Mouse (Mus musculus) thymus, postnatal 10 days (tissue): ENCODE measurements around the gene Apba1.

Source experiments
- DNase-seq, 2 experiments: peaks; one replicate each; pipeline ENCODE4 v3.0.0; 2021; ENCODE audit warnings: low spot score in 2 of 2

The Apba1 gene

DNA sequence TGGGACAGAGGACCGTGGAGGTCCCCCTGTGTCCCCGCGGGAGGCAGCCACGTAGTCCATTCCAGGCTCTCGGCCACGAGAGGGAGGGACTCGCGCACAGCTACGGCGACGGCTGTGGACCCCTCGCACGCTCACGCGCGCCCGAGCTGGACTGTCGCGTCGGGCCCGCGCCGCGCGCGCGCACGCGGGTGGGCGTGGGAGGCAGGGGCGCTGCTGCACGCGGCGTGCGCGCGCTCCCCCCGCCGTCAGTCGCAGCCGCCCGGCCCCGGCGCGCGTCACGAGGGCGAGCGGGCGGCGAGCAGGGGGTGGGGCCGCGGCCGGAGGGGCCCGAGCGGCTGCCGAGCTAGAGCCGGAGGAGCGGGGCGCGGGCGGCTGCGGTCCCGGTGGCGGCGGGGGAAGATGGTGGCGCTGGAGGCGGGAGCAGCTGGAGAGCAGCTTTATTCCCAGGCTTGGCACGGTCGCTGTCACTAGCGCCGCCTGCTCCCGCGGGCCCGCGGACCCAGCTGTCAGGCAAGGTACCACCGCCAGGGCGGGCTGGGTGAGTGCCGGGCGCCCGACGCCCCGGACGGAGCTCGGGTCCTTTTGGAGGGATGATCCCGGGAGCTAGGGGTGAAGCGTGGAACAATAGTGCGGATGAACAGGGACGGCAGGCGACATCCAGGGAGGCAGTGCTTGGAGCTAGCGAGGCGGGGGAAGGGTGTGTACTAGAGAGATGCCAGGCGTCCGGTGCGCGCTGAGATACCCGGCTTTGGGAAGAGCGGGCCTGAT, at the start of gene Apba1:
Gene Apba1, plus strand, starts transcription at position 334 of the 768 bp plus-strand sequence.
- DNase-seq, result peak; percentile 22 to 48

DNA sequence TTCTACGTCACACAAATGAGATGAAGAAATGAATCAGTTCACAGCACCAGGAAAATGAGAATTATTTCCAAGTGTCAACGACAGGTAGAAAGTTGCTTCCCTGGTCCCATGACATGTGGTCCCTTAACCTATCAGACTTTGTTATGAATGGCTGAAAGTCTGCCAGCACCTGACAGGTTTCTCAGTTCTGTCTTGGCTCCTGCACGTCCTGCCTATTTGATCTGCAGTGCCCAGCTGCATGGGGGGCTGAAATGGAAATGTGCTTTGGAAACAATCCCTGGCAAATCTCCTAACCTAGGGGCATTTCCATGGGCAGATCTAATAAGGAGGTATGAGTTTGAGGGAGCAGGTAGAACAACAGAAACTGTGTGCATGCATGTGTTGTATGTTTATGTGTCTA, 12.2 kb upstream of the Apba1 start:
- DNase-seq, result no peak

DNA sequence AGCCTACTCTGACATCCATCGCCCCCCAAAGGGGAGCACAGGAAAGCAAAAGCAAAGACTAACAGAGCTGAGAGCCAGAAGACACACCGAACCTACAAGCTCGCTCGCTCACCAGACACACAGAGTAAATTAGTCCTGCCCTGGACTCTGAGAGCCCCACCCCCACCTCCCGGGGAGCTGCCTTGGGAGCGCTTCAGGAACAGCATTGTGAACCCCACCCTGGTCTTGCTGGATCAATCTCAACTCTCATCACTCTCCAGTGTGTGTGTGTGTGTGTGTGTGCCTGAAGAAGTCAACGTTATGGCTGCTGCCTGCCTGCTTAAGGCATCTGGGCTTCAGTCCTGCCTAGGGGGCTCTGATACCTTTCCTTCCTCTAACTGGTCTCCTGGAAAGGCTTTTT, 1.7 kb upstream of the Apba1 start:
- DNase-seq, result no peak

DNA sequence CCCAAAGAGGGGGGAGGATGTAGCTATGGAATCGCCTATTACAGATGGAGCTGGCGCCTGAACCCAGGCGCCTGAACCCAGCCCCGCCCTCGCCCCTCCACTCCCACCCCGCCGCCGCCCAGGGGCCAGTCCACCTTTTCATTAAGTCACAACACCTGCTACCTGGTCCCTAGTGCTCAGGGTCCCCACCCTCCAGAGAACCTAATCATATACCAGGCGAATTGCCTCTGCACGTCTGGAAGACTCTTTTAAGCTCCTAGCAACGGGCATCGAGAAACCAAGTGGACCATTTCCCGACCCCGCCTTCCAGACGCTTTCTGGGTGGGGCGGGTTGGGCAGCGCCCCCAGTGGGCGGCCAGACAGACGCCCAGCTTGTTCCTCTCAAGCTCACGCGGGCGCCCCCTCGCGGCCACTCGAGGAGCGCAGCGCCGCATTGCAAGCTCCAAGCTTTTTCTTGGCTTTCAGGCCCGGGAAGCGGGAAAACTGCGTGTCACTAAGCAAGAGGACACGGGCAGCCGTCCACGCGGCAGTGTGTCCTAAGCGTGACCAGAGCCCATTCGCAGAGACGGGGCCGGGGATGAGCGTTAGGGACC, 630 bp upstream of the Apba1 start:
- peak; percentile 66 to 86 for DNase-seq

DNA sequence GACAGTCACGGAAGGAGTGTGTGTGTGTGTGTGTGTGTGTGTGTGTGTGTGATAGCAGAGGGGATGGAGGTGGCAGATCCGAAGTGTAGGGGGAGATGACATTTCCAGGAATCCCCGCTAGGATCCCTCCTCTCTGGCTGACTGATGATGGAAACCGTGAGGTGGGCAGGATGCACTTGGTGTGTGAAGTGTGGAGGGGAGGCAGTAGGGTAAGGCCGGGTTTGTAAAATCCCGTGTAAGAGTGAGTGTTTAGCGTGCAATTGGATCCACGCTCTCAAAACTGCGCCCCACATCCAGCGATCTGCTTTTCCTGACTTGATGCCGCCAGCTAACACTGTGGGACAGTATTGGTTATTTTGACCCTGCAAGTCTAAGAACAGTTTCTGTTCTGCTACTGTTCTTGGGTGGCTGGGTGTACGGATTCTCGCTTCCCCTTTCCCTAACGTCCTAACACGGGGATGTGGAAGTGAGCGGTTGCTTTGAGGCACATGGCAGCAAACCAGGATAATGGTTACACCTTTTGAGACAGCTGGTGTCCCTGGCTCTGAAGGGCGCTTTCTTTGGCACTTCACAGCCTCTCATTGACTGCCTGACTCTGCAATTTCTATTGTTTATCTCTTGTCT, 747 bp downstream of the Apba1 start:
- DNase-seq, result no peak

DNA sequence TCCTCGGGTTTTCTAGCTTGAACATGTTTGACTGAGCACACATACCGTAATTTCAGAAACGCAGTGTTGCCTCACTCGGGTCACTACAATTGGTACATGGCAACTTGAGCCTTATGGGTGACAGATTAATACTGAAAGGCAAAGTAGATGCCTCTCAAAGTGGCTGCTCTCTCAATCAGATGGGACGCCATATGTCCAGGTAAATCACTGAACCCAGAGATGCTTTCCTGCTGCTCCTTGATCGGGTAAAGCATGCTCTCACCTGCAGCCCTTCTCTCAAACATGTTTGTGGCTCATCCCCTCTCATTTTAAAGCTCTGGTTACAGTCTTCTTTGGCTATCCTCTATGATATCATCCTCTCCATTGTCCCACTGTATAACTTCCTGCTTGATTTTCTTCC, 4.7 kb downstream of the Apba1 start:
- no peak for DNase-seq

DNA sequence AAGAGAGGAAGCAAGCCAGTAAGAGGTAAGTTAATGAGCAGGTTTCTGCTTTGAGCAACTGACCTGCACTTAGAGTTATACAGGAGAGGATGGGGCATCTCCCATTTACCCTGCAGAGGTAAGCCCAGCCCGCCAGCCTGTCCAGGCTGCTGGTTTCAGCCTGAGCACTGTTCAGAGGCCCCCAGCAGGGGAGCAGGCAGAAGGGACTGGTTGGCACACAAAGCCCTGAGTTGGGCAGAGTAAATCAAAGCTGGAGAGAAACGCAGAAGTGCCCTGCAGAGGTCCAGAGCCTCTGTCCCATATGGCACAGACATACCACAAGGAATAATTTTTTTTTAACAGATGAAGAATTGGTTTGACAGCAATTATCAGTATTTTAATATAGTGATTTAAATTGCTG, 5.4 kb downstream of the Apba1 start:
- DNase-seq, result no peak

DNA sequence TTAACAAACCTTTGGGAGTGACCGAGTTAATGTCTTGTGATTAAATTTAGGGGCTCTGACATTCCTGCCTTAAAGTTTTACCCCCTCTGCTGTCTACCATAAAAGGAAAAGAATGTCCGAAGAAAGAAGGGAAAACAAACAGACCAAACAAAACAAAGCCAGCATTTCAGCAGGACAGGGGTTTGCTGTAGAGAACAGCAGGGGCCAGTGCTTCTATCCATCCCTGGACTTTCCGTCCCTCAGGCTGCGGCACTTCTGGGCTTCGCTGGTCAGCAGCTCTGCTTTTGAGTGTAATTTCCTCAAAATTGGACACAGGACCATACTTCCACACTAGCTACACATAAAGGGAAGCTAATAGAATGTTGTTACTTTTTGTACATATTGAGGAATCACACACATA, 10.2 kb downstream of the Apba1 start:
- no peak for DNase-seq

DNA sequence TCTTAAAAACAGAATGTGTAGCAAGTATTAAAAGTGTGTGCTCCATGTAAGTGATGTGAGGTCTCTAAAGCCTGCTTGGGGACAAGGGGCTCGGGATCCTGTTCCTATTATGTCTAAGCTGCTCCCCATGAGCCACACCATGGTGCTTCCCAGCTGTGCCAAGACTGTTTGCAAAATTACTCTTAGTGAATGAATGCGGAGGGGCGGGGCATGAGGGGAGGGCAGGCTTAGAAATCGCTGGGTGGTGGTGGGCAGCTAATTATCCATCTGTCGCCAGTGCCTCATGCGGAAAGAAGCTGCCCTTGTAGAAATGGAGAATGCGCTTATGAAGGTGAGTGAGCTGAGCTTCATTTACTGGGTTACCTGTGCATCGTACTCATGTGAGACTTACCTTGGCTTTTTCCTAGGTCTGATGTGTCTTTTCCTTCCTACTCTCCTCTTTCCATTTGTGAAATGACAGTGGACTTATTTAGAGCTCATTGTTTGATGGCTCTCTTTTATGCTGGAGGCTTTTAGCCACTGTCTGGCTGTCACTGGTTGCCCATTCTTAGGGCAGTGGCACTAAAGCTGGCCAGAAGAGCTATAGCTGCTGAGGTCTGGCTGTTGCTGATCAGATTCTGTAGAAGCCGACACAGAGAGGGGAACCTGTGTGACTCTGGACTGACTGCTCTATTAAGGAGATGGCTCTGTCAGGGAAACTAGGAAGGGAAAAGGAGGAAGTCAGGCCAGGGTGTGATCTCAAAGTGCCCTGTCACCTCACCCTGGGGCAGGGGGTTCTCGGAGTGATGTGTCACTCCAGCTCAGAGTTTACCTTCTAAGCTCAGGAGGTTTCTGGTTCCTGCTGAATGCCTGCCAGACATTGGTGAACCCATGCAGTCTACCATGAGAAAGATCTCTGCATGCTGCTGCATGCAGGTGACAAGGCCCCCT, 12.1 kb downstream of the Apba1 start:
- DNase-seq, result no peak

DNA sequence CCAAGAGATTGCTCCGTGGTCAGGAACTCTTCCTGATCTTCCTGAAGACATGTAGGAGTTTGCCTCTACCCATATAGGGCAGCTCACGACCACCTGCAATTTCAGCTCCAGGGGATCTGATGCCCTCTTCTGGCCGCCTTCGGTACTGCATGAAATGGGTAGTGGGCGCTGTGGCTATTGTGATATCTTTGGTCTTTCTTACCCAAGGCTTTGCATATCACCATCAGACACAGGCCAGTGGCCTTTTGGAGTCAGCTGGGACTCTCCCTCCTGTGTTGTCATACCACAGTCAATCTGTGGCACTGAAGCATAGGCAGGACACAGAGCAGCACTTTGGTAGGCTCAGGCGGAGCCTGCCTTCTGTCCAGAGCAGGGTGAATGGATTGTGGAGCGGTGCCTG, 13.3 kb downstream of the Apba1 start:
- DNase-seq, result peak in 1 of 2 experiments; percentile 29

DNA sequence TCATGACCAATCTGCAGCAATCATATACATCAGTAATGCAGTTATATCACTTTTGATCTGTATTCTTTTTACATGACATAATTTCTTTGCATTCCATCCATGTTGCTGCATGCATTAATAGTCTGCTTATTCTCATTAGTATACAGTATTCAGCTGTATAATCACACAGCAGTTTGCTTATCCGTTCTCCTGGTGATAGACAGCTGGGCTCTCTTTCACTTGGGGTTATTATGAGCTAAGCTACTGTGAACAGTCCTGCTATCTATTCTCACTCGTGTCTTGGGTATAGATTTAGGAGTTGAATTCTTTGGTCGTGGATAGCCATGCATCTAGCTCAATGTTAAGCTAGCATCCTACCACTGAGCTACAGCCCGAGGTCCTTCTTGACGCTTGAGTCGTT, 16.7 kb downstream of the Apba1 start:
- no peak for DNase-seq

DNA sequence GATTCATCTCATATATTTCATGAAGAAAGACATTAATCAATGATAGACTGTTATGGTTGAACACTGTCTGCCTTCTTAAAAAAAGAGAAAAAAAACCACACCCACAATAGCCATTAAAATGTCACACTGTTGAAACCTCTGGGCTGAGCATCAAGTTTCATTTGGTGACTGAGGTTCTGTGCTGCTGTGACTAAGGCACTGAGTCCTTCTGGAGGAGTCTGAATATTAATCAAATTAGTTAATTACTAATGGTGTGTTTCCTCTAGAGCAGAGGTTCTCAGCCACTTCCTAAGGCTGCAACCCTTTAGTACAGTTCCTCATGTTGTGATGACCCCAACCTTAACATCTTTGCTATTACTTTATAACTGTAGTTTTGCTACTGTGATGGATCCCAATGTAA, 20.4 kb downstream of the Apba1 start:
- no peak for DNase-seq

DNA sequence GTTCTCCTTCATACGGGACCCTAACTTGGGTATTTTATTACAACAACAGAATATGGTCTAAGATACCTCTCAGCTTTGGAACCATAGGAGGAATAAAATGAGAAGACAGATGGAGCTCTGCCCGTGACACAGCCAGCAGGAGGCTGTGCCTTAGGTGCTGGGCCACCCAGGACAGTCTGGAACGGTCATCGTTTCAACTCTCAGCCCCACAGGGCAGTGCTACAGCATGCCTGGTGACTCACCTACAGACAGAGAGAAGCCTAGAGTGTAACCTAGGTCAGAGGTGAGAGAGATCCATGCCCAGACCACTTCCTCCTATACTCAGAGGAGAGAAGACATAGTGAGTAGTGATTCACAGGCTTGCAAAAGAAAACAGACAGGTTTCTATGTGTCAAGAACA, 21.4 kb downstream of the Apba1 start:
- no peak for DNase-seq

DNA sequence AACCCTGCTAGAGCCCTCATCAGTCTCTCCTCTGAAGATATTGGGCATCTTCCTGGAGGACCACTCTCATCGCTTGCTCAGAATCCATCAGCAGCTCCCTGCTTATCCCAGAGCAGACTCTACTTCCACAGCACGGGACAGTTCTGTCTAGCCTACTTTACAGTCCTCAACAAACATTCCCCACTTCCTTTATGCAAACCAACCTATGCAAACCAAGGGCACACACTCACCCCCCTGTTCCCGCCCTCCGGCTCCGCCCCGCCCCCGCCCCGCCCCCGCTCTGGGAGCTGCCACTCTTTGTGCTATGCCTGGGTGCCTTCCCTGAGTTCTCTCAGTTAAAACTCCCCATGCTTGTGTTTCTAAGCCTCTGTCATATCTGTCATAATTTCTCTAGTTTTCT, 23.3 kb downstream of the Apba1 start:
- DNase-seq, result no peak

DNA sequence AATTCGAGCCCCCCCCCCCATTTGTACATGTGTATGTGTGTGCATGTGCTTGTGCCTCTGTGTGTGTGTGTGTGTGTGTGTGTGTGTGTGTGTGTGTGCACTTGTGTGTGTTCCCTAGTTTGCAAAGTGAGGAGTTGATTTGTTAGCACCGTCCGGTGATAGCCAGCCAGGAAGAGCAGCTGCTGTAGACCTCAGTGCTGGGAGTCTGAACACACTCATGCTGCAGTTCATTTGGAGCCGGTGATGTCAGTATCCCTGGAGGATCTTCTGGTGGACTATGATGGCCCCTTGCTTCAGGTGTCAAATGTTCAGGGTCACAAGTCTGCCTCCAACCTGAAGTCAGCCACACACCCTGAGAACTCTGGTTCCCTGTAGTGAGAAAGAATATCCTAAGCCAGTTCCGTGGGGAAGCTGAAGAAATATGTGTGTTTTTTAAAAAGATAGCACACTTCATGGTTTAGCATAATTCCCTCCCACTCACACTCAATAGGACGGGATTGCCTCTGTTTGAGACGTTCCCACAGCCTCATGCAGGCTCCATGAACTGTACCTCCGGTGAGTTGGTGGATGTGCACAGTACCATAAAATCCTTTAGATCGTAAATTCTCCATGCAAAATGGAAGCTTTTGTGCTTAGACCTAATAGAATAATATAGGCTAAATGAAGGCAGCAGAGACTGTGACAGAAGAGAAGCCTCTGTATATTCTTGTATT, 29.9 kb downstream of the Apba1 start:
- no peak for DNase-seq

DNA sequence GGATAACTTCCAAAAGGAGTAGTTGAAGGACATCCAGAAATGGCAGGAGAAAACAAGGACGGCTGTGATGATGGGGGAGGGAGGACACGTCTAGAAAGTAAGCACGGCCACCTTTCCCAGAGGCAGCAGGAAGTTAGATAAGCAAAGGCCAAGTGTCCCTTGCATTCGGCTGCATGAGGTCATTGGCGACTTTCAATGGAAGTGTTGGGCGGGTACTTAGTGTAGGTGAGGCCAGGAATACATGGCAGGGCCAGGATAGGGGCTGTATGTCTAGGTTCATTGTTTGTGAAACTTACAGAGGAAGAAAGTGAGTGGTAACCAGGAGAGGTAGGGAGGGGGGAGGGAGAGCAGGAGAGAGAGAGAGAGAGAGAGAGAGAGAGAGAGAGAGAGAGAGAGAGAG, 33.0 kb downstream of the Apba1 start:
- no peak for DNase-seq

DNA sequence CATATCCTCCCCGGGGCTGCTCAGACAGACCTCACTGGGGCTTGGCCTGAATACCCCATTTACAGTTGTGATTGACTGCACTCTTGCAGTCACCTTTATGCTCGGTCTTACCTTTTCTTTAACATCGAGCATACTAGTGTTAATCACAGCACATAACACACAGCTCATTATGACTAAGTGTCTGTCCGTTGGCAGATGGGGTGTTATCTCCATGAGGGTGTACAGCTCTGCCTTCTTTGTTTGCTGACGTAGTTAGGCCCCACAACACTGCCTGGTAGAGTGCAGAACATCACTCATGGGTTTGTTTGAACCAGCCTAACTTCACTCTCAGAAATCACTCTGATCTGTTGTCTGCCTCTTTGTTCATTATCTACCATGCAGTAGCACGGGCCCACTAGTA, 33.9 kb downstream of the Apba1 start:
- no peak for DNase-seq

DNA sequence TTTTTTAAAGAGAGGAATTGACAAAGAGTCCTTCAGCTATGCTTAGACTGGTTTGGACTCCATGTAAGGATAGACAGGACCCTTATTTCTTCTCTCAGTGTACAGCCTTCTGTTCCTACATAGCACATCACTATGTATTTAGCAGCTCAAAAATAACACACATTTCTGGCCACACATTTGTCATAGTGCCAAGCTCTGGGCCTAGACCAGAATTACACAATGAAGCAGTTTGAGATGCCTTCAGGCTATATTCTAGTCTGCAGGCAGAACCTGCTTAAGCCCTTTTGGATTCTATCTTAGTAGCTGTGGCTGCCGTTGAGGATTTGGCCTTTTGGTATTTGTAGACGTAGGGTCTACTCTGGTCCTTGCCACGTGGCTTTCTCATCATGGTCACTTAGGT, 35.8 kb downstream of the Apba1 start:
- DNase-seq, result no peak

DNA sequence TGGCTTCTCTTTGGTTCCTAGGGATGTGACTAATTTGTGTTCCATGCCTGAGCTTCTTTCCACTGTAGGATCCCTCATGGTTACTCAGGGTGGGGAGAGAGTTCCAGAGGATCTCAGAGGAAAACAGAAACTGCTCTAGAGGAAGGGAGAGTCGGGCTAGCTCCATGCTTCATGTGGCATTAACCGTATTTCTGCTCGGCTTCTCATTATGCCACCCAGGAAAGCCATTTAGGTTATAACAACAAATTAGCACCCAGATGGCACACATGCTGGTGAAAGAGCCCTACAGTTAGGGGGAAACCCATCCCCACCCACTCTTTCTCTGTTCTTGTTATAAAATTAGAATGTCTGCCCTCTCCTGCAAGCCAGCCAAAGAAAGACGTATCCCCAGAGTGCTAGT, 36.5 kb downstream of the Apba1 start:
- no peak for DNase-seq

DNA sequence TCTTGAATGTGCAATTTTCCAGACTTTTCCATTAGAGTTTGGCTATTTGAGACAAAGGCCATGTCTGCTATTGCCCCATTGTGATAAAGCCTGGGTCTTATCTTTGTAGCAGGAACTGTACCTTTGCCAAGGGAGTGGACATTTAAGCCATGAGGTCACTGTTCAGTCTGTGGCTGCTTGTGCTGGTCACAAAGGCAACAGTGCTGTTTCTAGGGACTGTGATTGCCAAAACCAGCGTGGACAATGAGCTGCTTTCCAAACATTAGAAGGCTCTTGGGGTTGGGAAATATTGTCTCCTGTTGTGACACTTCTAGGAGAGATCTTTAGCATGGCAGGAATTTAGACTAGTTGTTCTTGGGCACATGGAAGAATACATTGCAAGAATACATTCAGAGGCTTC, 42.5 kb downstream of the Apba1 start:
- no peak for DNase-seq

DNA sequence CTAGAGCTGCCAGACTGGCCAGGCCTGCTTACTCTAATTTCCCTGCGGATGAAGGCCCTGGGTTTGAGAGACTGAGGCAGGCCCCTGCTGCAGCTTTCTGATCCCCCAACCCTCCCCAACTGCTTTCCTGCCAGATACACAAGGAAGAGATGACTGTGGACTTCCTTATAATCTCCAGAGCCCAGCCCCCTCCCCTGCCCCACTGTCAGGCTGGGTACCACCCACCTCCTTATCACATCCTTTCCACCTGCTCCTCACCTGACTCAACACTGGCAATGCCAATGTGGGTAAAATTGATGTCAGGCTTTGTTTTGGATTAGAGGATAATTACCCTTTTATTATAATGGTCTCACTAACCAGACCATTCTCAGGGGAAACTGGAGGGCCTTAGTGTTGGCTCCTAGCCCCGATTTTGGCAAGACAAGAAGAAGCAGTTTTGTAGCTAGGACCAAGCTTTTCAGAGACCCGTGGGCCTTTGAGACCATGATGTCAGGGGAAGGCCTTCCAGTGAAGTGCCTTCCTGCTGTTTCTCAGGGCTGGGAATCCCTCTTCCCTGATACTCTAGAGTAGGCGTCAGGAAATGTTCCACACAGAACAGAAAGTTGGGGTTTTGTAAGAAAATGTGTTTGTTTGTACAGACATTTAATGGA, 44.7 kb downstream of the Apba1 start:
- DNase-seq, result no peak
